Mouse (Mus musculus): ENCODE measurements around the gene Calcoco1. TPM values are rescaled to one million over a fixed set of nuclear protein-coding genes. Genes with fewer than 3 reads are reported as not detected.

Gene Calcoco1
- polyA plus RNA-seq, 1 experiment: 60.6 TPM

- TF ChIP-seq CTCF (conservative IDR thresholded peaks at IDR 0.05; ENCODE audit: insufficient read depth, insufficient read length, low read depth, low read length) (no peak), POLR2A (IDR thresholded peaks at IDR 0.05; ENCODE audit: low read depth, low read length) (no peak)
- Histone ChIP-seq H3K27ac (ENCODE audit: insufficient read depth, low read depth, low read length) (no peak overlapping the region), H3K27me3 (replicated peaks; ENCODE audit: control insufficient read depth, insufficient read depth, low read length) (no peaks in the 10 kb centered on the region; the same call in 1 of the 2 replicates), H3K4me1 (ENCODE audit: control insufficient read depth, insufficient read depth, low read length) (no peaks in the 10 kb centered on the region), H3K36me3 (ENCODE audit: control insufficient read depth, insufficient read depth, low read length) (no peaks in the 10 kb centered on the region), H3K4me3 (ENCODE audit: insufficient read depth, low read depth, low read length) (no peak overlapping the region)
- WGBS: 35% methylated on average over 11 of the region's 11 CpGs
- DNase-seq: no peak
Measured at GRCm38 (mm10) chr15:102746126-102746487, 24.1 kb upstream of the Calcoco1 start.

GRCm38 (mm10) chr15:102745387-102745786, 23.4 kb upstream of the Calcoco1 start:
- Histone ChIP-seq H3K36me3 (ENCODE audit: control insufficient read depth, insufficient read depth, low read length) (no peaks in the 10 kb centered on the region), H3K4me1 (ENCODE audit: control insufficient read depth, insufficient read depth, low read length) (no peaks in the 10 kb centered on the region), H3K4me3 (ENCODE audit: insufficient read depth, low read depth, low read length) (no peak overlapping the region), H3K27me3 (replicated peaks; ENCODE audit: control insufficient read depth, insufficient read depth, low read length) (no peaks in the 10 kb centered on the region; the same call in 1 of the 2 replicates), H3K27ac (ENCODE audit: insufficient read depth, low read depth, low read length) (no peak overlapping the region)
- no peak for DNase-seq
- 65% methylated on average over 5 of the region's 5 CpGs for WGBS
- TF ChIP-seq POLR2A (IDR thresholded peaks at IDR 0.05; ENCODE audit: low read depth, low read length): no peak
- no peak for TF ChIP-seq CTCF (conservative IDR thresholded peaks at IDR 0.05; ENCODE audit: insufficient read depth, insufficient read length, low read depth, low read length)

- 48% methylated on average over 9 of the region's 9 CpGs for WGBS
- Histone ChIP-seq H3K4me1 (ENCODE audit: control insufficient read depth, insufficient read depth, low read length) (no peaks in the 10 kb centered on the region), H3K4me3 (ENCODE audit: insufficient read depth, low read depth, low read length) (no peak overlapping the region), H3K36me3 (ENCODE audit: control insufficient read depth, insufficient read depth, low read length) (no peaks in the 10 kb centered on the region), H3K27ac (ENCODE audit: insufficient read depth, low read depth, low read length) (no peak overlapping the region), H3K27me3 (replicated peaks; ENCODE audit: control insufficient read depth, insufficient read depth, low read length) (no peaks in the 10 kb centered on the region; the same call in 1 of the 2 replicates)
- no peak for DNase-seq
- no peak for TF ChIP-seq CTCF (conservative IDR thresholded peaks at IDR 0.05; ENCODE audit: insufficient read depth, insufficient read length, low read depth, low read length)
- TF ChIP-seq POLR2A (IDR thresholded peaks at IDR 0.05; ENCODE audit: low read depth, low read length): no peak
Measured at GRCm38 (mm10) chr15:102744831-102745230, 22.9 kb upstream of the Calcoco1 start.

GRCm38 (mm10) chr15:102744416-102744815, 22.4 kb upstream of the Calcoco1 start:
- TF ChIP-seq POLR2A (IDR thresholded peaks at IDR 0.05; ENCODE audit: low read depth, low read length): no peak
- TF ChIP-seq CTCF (conservative IDR thresholded peaks at IDR 0.05; ENCODE audit: insufficient read depth, insufficient read length, low read depth, low read length): no peak
- H3K27me3 ChIP-seq (replicated peaks; ENCODE audit: control insufficient read depth, insufficient read depth, low read length): no peaks in the 10 kb centered on the region; the same call in 1 of the 2 replicates
- 46% methylated on average over 7 of the region's 7 CpGs for WGBS

GRCm38 (mm10) chr15:102743996-102744395, 22.0 kb upstream of the Calcoco1 start:
- TF ChIP-seq CTCF (conservative IDR thresholded peaks at IDR 0.05; ENCODE audit: insufficient read depth, insufficient read length, low read depth, low read length) (no peak), POLR2A (IDR thresholded peaks at IDR 0.05; ENCODE audit: low read depth, low read length) (no peak)
- no peak overlapping the region for H3K27ac ChIP-seq (ENCODE audit: insufficient read depth, low read depth, low read length)
- no peak for DNase-seq
- no peak overlapping the region for H3K4me3 ChIP-seq (ENCODE audit: insufficient read depth, low read depth, low read length)
- no peaks in the 10 kb centered on the region for H3K36me3 ChIP-seq (ENCODE audit: control insufficient read depth, insufficient read depth, low read length)
- no peaks in the 10 kb centered on the region; the same call in 1 of the 2 replicates for H3K27me3 ChIP-seq (replicated peaks; ENCODE audit: control insufficient read depth, insufficient read depth, low read length)
- WGBS: 12% methylated on average over 14 of the region's 14 CpGs
- H3K4me1 ChIP-seq (ENCODE audit: control insufficient read depth, insufficient read depth, low read length): no peaks in the 10 kb centered on the region

More at GRCm38 (mm10) chr15:102744416-102744815, 22.4 kb upstream of the Calcoco1 start:
- no peak overlapping the region for H3K4me3 ChIP-seq (ENCODE audit: insufficient read depth, low read depth, low read length)
- H3K36me3 ChIP-seq (ENCODE audit: control insufficient read depth, insufficient read depth, low read length): no peaks in the 10 kb centered on the region
- H3K27ac ChIP-seq (ENCODE audit: insufficient read depth, low read depth, low read length): no peak overlapping the region
- H3K4me1 ChIP-seq (ENCODE audit: control insufficient read depth, insufficient read depth, low read length): no peaks in the 10 kb centered on the region
- DNase-seq: no peak

GRCm38 (mm10) chr15:102743196-102743595, 21.2 kb upstream of the Calcoco1 start:
- 32% methylated on average over 8 of the region's 8 CpGs for WGBS
- Histone ChIP-seq H3K27me3 (replicated peaks; ENCODE audit: control insufficient read depth, insufficient read depth, low read length) (no peaks in the 10 kb centered on the region; the same call in 1 of the 2 replicates), H3K4me3 (ENCODE audit: insufficient read depth, low read depth, low read length) (no peak overlapping the region), H3K36me3 (ENCODE audit: control insufficient read depth, insufficient read depth, low read length) (no peaks in the 10 kb centered on the region), H3K4me1 (ENCODE audit: control insufficient read depth, insufficient read depth, low read length) (no peaks in the 10 kb centered on the region), H3K27ac (ENCODE audit: insufficient read depth, low read depth, low read length) (no peak overlapping the region)
- DNase-seq: no peak
- TF ChIP-seq POLR2A (IDR thresholded peaks at IDR 0.05; ENCODE audit: low read depth, low read length) (no peak), CTCF (conservative IDR thresholded peaks at IDR 0.05; ENCODE audit: insufficient read depth, insufficient read length, low read depth, low read length) (no peak)

GRCm38 (mm10) chr15:102742589-102742988, 20.6 kb upstream of the Calcoco1 start:
- Histone ChIP-seq H3K4me1 (ENCODE audit: control insufficient read depth, insufficient read depth, low read length) (no peaks in the 10 kb centered on the region), H3K27ac (ENCODE audit: insufficient read depth, low read depth, low read length) (no peak overlapping the region), H3K4me3 (ENCODE audit: insufficient read depth, low read depth, low read length) (no peak overlapping the region), H3K27me3 (replicated peaks; ENCODE audit: control insufficient read depth, insufficient read depth, low read length) (no peaks in the 10 kb centered on the region; the same call in 1 of the 2 replicates), H3K36me3 (ENCODE audit: control insufficient read depth, insufficient read depth, low read length) (no peaks in the 10 kb centered on the region)
- WGBS: 1% methylated on average over 10 of the region's 10 CpGs
- DNase-seq: peak; percentile 94
- TF ChIP-seq CTCF (conservative IDR thresholded peaks at IDR 0.05; ENCODE audit: insufficient read depth, insufficient read length, low read depth, low read length) (peak; percentile 100; the same call in 1 of the 2 replicates), POLR2A (IDR thresholded peaks at IDR 0.05; ENCODE audit: low read depth, low read length) (no peak)

All from kidney, adult 2 months (tissue).